ENCODE assay signal across 9 mouse cellular contexts in genomic region chr5:150431286-150431685, GRCm38 (mm10).
DNase-seq lines count a peak whose midpoint lies in the region; ATAC-seq and TF ChIP-seq lines count a peak whose summit lies in the region.
"Had no signal": no experiment of that assay in that cellular context is flagged by ENCODE, and none has a peak within 500 bp of the region (broad histone marks: within the 10 kb centered on the region; RNA-seq: fewer than 3 reads in every experiment).

No protein-coding gene starts in this region.

- peak; percentile 70 for DNase-seq in heart, adult 11 months
- DNase-seq in heart, adult 9 months (ENCODE audit: low spot score in 2 of 2): no peak
- DNase-seq in midbrain, postnatal 0 days (ENCODE audit: low spot score): peak; percentile 13
- DNase-seq in c-Kit-positive CD71-positive TER-119-positive erythroid progenitor cells, embryonic 14.5 days (ENCODE audit: low spot score): peak; percentile 18
- peak; percentile 53 for DNase-seq in thymus, postnatal 14 days
- DNase-seq in gastrocnemius, postnatal 14 days: no peak
- DNase-seq: liver, embryonic 13.5 days had no signal

- no peaks in the 10 kb centered on the region for H3K9me3 ChIP-seq in midbrain, postnatal 0 days (ENCODE audit: low read length)
- no peaks in the 10 kb centered on the region; the same call in 1 of the 2 replicates for H3K9me3 ChIP-seq in midbrain, embryonic 13.5 days
- 0 out of 2 replicates have a peak, but pooled peaks cover 4% of the 10 kb centered on the region for H3K9me3 ChIP-seq in forebrain, embryonic 15.5 days

- no peak overlapping the region for H3K27ac ChIP-seq in midbrain, postnatal 0 days (ENCODE audit: low read depth, low read length)
- H3K27ac ChIP-seq in midbrain, embryonic 13.5 days: no peak overlapping the region
- no peak overlapping the region for H3K27ac ChIP-seq in forebrain, embryonic 15.5 days (replicated peaks)
- H3K27ac ChIP-seq: liver, embryonic 13.5 days had no signal

- peaks cover 61% of the 10 kb centered on the region for H3K36me3 ChIP-seq in midbrain, postnatal 0 days (ENCODE audit: insufficient read depth, low read length)
- H3K36me3 ChIP-seq in midbrain, embryonic 13.5 days: peaks cover 66% of the 10 kb centered on the region
- H3K36me3 ChIP-seq in forebrain, embryonic 15.5 days: peaks cover 62% of the 10 kb centered on the region

- no peak for ATAC-seq in midbrain, postnatal 0 days (ENCODE audit: low FRiP score)
- no peak for ATAC-seq in midbrain, embryonic 13.5 days
- ATAC-seq in forebrain, embryonic 15.5 days (replicated peaks): no peak

- H3K4me3 ChIP-seq in midbrain, postnatal 0 days (ENCODE audit: low read depth, low read length): no peak overlapping the region
- no peak overlapping the region for H3K4me3 ChIP-seq in midbrain, embryonic 13.5 days (replicated peaks)
- H3K4me3 ChIP-seq in forebrain, embryonic 15.5 days: no peak overlapping the region
- H3K4me3 ChIP-seq: liver, embryonic 13.5 days had no signal

- peak; percentile 67 for TF ChIP-seq CTCF in midbrain, postnatal 0 days (IDR thresholded peaks at IDR 0.05)

- intact Hi-C loops in gastrocnemius, postnatal 14 days (cut with DNase I; ENCODE audit: low total_unique reads): no loop called here

- H3K9ac ChIP-seq in midbrain, postnatal 0 days (replicated peaks; ENCODE audit: low read length, poor library complexity, severe bottlenecking): no peak overlapping the region
- H3K9ac ChIP-seq in midbrain, embryonic 13.5 days (replicated peaks): no peak overlapping the region
- H3K9ac ChIP-seq in forebrain, embryonic 15.5 days (replicated peaks): no peak overlapping the region
- H3K9ac ChIP-seq: liver, embryonic 13.5 days had no signal

- H3K27me3 ChIP-seq in midbrain, postnatal 0 days (ENCODE audit: insufficient read depth, low read length): no peaks in the 10 kb centered on the region
- H3K27me3 ChIP-seq in midbrain, embryonic 13.5 days: no peaks in the 10 kb centered on the region
- H3K27me3 ChIP-seq in forebrain, embryonic 15.5 days: no peaks in the 10 kb centered on the region
- H3K27me3 ChIP-seq: liver, embryonic 13.5 days had no signal

- no peaks in the 10 kb centered on the region for H3K4me1 ChIP-seq in midbrain, postnatal 0 days (ENCODE audit: insufficient read depth, low read length)
- no peaks in the 10 kb centered on the region for H3K4me1 ChIP-seq in midbrain, embryonic 13.5 days (replicated peaks)
- no peaks in the 10 kb centered on the region for H3K4me1 ChIP-seq in forebrain, embryonic 15.5 days
- H3K4me1 ChIP-seq: liver, embryonic 13.5 days had no signal

- H3K4me2 ChIP-seq in midbrain, postnatal 0 days (ENCODE audit: low read depth, low read length, poor library complexity, severe bottlenecking): no peak overlapping the region
- no peak overlapping the region for H3K4me2 ChIP-seq in midbrain, embryonic 13.5 days (replicated peaks)
- no peak overlapping the region for H3K4me2 ChIP-seq in forebrain, embryonic 15.5 days (replicated peaks)
- H3K4me2 ChIP-seq: liver, embryonic 13.5 days had no signal

- 97% methylated on average over 7 of the region's 7 CpGs for WGBS in midbrain, postnatal 0 days
- whole genome bisulfite sequencing in midbrain, embryonic 13.5 days: 94% methylated on average over 7 of the region's 7 CpGs
- WGBS in forebrain, embryonic 15.5 days: 98% methylated on average over 7 of the region's 7 CpGs

Comparison
In these comparisons a context has a peak if more than half of its experiments do, and no peak if none do; other contexts are left out.
1. DNase-seq: peak in heart, adult 11 months (single experiment), midbrain, postnatal 0 days (single experiment), c-Kit-positive CD71-positive TER-119-positive erythroid progenitor cells, embryonic 14.5 days (single experiment) and thymus, postnatal 14 days (single experiment); none in heart, adult 9 months (0 of 2) and gastrocnemius, postnatal 14 days (single experiment).